Mouse (Mus musculus) hindbrain, postnatal 0 days (tissue): ENCODE data around the gene Rab39b. TPM values are rescaled to one million over a fixed set of nuclear protein-coding genes. Genes with fewer than 3 reads are reported as not detected.

Experiments used
- ATAC-seq: fragments of 200-750 bp; cut with Nextera tagmentation; 2 replicates; pipeline ENCODE4 v1.8.0; 2017; ENCODE audit warnings: mild to moderate bottlenecking, moderate TSS enrichment, moderate library complexity
- DNase-seq: peaks from one replicate; pipeline ENCODE4 v3.0.0-alpha.2; 2015; ENCODE audit warnings: low spot score
- H3K27ac ChIP-seq: fragments of 300-500 bp; sonication (generic); 2 replicates; pipeline ENCODE4 v1.5.1; 2014; ENCODE audit warnings: mild to moderate bottlenecking
- H3K27me3 ChIP-seq: fragments of 300-500 bp; sonication (generic); 2 replicates; pipeline ENCODE4 v1.6.1; 2014; ENCODE audit warnings: low read length, mixed read lengths; ENCODE audit not compliant: insufficient read depth
- H3K36me3 ChIP-seq: fragments of 300-500 bp; sonication (generic); 2 replicates; pipeline ENCODE4 v1.6.1; 2014; ENCODE audit warnings: low read length, mixed read lengths; ENCODE audit not compliant: insufficient read depth
- H3K4me1 ChIP-seq: fragments of 300-500 bp; sonication (generic); 2 replicates; pipeline ENCODE4 v1.6.1; 2014; ENCODE audit warnings: antibody characterized with exemption, low read length, mixed read lengths; ENCODE audit not compliant: insufficient read depth
- H3K4me2 ChIP-seq: fragments of 300-500 bp; sonication (generic); 2 replicates; pipeline ENCODE4 v1.6.1; 2014; ENCODE audit warnings: low read depth, mild to moderate bottlenecking, low read length, moderate library complexity, mixed read lengths
- H3K4me3 ChIP-seq: fragments of 300-500 bp; sonication (generic); 2 replicates; pipeline ENCODE4 v1.5.1; 2014; ENCODE audit warnings: low read length
- H3K9ac ChIP-seq: fragments of 300-500 bp; sonication (generic); replicated peaks from 2 replicates; pipeline ENCODE4 v1.6.1; 2014; ENCODE audit warnings: mild to moderate bottlenecking, low read length, moderate library complexity, mixed read lengths
- H3K9me3 ChIP-seq: fragments of 300-500 bp; sonication (generic); 2 replicates; pipeline ENCODE4 v1.6.1; 2016; ENCODE audit warnings: low read length, mixed read lengths
- CTCF ChIP-seq: IDR thresholded peaks from 2 replicates; pipeline ENCODE4 v1.5.1; 2016; ENCODE audit warnings: antibody characterized with exemption, control low read depth, low read depth
- WGBS: fragments of 180-500 bp; shearing (Covaris S2); extraction: QIAGEN DNeasy Blood & Tissue Kit; methylation state at CpG from one replicate; pipeline ENCODE4 v1.1.7; 2014; 5-methylcytosine and 5-hydroxymethylcytosine counted together
- polyA plus RNA-seq: library from polyadenylated mRNA; unstranded; fragments of >200 nt; fragmentation: Nextera tagmentation; extraction: Ambion mirVana; gene quantifications from 2 replicates; pipeline ENCODE4 v1.2.1, GENCODE M21; 2015
- total RNA-seq: library from RNA; depleted of rRNA; stranded (reverse); fragments of >200 nt; gene quantifications from 2 replicates; pipeline ENCODE4 v1.2.3, GENCODE M21; 2014; rRNA removed

The Rab39b gene
- total RNA-seq (24.6 and 27.3 TPM in 2 replicates), polyA plus RNA-seq (23.2 and 23.6 TPM in 2 replicates)

GRCm38 (mm10) chrX:75577582-75578324, at the start of gene Rab39b:
Rab39b (minus strand) TSS chrX:75578231.
- H3K9ac ChIP-seq = peak within 1 kb of the TSS; percentile 72
- H3K4me3 ChIP-seq = peak within 1 kb of the TSS; percentile 55
- no peaks in the 10 kb centered on the region for H3K4me1 ChIP-seq
- TF ChIP-seq CTCF = 0 out of 2 replicates have a peak, but pooled peaks have one; percentile 17
- peak; percentile 97 for ATAC-seq
- DNase-seq = peak; percentile 78
- no peaks in the 10 kb centered on the region for H3K27me3 ChIP-seq
- H3K36me3 ChIP-seq = no peaks in the 10 kb centered on the region
- peak within 1 kb of the TSS; percentile 55 for H3K4me2 ChIP-seq
- 27% methylated on average over 41 of the region's 41 CpGs for WGBS
- H3K9me3 ChIP-seq = no peaks in the 10 kb centered on the region
- H3K27ac ChIP-seq = peak within 1 kb of the TSS; percentile 93

DNA sequence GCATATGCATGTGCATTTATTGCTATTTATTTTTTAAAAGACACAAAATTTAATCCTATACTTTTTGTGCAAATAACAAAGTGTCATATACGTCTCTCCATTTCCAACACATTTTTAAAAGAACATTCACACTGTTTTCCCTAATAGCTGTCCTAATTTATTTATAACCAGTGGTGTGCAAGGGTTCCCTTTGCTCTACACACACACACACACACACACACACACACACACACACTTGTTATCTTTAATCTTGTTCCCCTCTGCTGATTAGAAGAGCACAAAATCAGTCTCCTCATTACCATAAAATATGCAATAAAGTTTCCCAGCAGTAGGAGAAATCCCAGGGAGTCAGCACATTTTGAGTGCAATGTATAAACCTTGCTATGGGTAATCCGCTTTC, 508 bp upstream of the Rab39b start:
- H3K27ac ChIP-seq = no peak overlapping the region
- no peak for TF ChIP-seq CTCF
- no peak overlapping the region for H3K4me3 ChIP-seq
- WGBS = 83% methylated on average over 2 of the region's 2 CpGs
- no peaks in the 10 kb centered on the region for H3K27me3 ChIP-seq
- no peak for DNase-seq
- no peaks in the 10 kb centered on the region for H3K36me3 ChIP-seq
- H3K9ac ChIP-seq = no peak overlapping the region
- no peaks in the 10 kb centered on the region for H3K9me3 ChIP-seq
- no peak overlapping the region for H3K4me2 ChIP-seq
- no peaks in the 10 kb centered on the region for H3K4me1 ChIP-seq
- ATAC-seq = no peak

Other genes starting within 250 kb of the Rab39b start
- gene Fundc2, start 195.8 kb downstream of the Rab39b start, total RNA-seq = 22.1 and 23.0 TPM in 2 replicates
- gene Fundc2, start 195.8 kb downstream of the Rab39b start, polyA plus RNA-seq = 34.2 and 36.4 TPM in 2 replicates
- gene F8, start 195.6 kb downstream of the Rab39b start, total RNA-seq = 0.75 and 4.4 TPM in 2 replicates
- 1.4 and 1.9 TPM in 2 replicates for gene F8, start 195.6 kb downstream of the Rab39b start, polyA plus RNA-seq
- 3.5 and 5.6 TPM in 2 replicates for gene Cmc4, start 161.6 kb downstream of the Rab39b start, total RNA-seq
- gene Cmc4, start 161.6 kb downstream of the Rab39b start, polyA plus RNA-seq = 25.7 and 28.2 TPM in 2 replicates
- gene Mtcp1, start 161.6 kb downstream of the Rab39b start, total RNA-seq = 4.6 and 6.8 TPM in 2 replicates
- gene Mtcp1, start 161.6 kb downstream of the Rab39b start, polyA plus RNA-seq = 3.6 and 4.1 TPM in 2 replicates
- gene Brcc3, start 161.6 kb downstream of the Rab39b start, total RNA-seq = 11.2 and 22.1 TPM in 2 replicates
- 35.1 and 42.2 TPM in 2 replicates for gene Brcc3, start 161.6 kb downstream of the Rab39b start, polyA plus RNA-seq
- gene Vbp1, start 63.9 kb downstream of the Rab39b start, total RNA-seq = 56.9 and 86.6 TPM in 2 replicates
- 278 and 281 TPM in 2 replicates for gene Vbp1, start 63.9 kb downstream of the Rab39b start, polyA plus RNA-seq